Mouse (Mus musculus) B cell, adult 2 months (primary cell): ENCODE data around the gene Tgfbr3.

Source experiments
- DNase-seq, 2 experiments: peaks; one replicate each; pipeline ENCODE4 v3.0.0; 2022

The Tgfbr3 gene

GRCm38 (mm10) chr5:107167373-107167772, 122.1 kb downstream of the Tgfbr3 start:
- no peak for DNase-seq

- DNase-seq = no peak
These were observed 122.6 kb downstream of the Tgfbr3 start for GRCm38 (mm10) chr5:107166659-107167370.

- DNase-seq = no peak
These were observed 123.7 kb downstream of the Tgfbr3 start for GRCm38 (mm10) chr5:107165734-107166133.

- DNase-seq = no peak
These were observed 124.2 kb downstream of the Tgfbr3 start for GRCm38 (mm10) chr5:107165271-107165670.

DNA sequence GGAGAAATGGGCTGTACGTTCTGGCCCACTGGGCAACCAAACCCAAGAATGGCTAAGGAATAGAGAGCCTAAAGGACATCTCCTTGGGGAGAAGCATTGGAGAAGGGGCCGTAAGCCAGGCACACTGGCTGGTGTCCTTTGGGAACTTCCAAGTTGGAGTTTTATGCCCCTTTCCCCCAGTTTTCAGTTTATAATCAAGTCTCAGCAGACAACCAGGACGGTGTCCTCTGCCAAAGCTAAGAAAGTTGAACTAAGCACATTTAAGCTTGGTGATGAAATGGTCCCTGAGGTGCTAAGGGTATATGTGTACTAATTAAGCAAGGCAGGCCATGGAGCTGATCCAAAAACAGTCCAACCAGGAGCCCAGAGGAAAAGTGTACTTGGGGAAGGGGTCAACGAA, 124.6 kb downstream of the Tgfbr3 start:
- no peak for DNase-seq

- DNase-seq = no peak
These were observed 125.3 kb downstream of the Tgfbr3 start for GRCm38 (mm10) chr5:107164146-107164545.

DNA sequence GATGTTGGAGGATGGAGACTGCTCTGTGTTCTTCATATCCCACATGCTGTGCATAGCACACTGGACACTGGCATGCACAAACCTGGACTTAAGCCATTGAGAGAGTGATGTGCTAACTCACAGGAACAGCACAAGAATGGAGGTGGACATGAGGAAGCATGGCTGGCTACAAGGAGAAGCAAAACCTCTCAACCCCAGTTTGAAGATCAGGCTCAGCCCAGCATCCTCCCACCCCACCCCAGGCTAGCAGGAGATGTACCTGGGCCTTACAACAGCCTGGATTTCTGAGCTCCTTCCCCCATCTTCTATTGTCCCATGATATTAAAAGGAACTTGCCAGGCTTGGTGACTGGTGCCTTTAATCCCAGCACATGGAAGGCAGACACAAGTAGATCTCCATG, 126.1 kb downstream of the Tgfbr3 start:
- no peak for DNase-seq

DNA sequence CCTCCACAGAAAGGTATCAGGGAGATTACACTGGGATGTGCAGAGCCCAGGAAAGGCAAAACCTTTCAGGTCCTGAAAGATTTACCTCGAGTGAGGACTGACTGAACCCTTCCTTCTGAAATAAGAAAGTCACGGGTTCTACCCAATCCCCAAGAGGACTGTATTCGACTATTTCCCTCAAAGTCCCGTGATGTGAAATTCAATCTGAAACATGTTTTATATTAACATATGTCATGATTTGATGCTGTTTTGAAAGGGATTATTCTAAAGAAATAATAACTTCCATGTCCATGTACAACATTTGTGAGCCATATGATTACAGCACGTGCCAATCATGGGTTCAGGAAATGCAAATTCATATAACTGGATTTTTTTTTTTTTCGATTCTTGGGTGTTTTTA, 126.6 kb downstream of the Tgfbr3 start:
- DNase-seq = no peak

DNA sequence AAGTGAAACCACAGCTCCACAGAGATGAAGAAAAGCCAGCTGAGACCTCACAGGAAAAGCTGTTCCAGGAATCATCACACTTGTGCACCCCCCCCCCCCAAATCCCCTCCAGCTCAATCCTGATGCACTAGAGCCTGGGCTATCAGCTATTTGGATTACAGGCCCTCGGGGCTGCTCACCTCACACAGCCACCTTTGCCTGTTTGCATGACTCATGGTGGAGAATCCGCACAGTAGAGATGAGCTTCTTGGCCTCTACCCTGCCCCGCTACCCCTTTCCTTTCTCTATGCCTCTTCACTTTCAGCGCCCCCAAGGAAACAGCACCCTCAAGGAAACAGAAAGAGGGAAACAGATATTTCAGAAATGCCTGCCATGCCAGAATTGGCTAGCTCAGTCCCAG, 127.1 kb downstream of the Tgfbr3 start:
- no peak for DNase-seq

- no peak for DNase-seq
These were observed 129.2 kb downstream of the Tgfbr3 start for GRCm38 (mm10) chr5:107159914-107160890.

DNA sequence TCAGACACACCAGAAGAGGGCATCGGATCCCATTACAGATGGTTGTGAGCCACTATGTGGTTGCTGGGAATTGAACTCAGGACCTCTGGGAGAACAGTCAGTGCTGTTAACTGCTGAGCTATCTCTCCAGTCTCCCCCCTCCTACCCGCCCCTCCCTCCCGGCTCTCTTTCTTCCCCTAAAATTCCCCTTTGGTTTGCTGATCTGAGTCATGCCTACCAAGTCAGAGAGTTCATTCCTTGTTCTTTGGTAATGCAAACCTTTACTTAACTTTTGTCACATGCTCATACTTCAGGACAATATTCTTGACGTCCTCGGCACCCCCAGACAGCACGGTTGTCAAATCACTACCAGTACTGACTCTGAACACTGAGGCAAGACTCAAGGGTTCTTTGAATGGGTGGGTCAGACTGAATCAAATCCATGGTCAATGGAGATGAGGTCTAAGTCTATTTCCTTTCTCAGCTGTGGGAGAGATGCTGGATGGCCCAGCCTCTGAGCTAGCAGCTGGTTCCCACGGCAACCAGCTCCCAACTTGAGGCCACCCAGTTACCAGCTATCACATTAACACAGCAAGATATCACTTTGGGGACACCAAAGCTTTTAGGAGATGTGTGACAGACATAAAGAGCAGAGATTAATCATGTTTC, 130.8 kb downstream of the Tgfbr3 start:
- no peak for DNase-seq

GRCm38 (mm10) chr5:107157384-107157783, 132.0 kb downstream of the Tgfbr3 start:
- no peak for DNase-seq

- no peak for DNase-seq
These were observed 133.3 kb downstream of the Tgfbr3 start for GRCm38 (mm10) chr5:107156096-107156495.

DNA sequence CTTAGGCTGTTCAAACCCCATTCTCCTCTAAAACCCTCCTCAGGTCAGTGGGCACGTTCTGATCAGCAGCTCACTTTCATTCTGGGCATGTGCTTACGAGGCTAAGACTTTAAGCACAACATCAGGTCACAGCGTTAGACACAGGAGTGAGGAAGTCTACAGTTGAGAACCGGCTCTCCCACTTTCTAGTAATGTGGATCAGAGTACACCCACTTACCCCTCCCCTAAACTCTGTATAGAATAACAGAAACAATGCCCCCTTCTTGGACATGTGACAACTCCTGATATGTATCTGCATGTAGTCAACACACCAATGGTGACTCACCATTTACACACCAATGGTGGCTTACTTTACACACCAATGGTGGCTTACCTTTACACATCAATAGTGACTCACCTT, 136.4 kb downstream of the Tgfbr3 start:
- DNase-seq = no peak

DNA sequence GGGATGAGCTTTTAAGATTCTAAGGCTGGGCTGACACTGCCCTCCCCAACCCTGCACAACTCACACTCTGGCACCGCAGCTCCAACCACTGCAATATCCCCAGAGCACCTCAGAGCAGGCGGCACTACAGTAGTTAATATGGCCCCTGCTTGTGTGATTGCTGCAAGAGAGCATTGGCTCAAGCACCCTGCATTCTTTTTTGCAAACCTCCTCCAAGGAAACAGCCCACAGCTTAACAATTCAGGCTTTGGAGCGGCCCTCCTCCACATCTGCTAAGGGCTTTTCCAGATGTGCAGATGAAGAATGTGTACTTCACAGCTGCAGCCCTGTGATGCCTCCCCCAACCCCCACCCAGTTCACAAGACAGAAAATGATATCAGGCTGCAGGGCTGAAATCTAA, 138.1 kb downstream of the Tgfbr3 start:
- no peak for DNase-seq

DNA sequence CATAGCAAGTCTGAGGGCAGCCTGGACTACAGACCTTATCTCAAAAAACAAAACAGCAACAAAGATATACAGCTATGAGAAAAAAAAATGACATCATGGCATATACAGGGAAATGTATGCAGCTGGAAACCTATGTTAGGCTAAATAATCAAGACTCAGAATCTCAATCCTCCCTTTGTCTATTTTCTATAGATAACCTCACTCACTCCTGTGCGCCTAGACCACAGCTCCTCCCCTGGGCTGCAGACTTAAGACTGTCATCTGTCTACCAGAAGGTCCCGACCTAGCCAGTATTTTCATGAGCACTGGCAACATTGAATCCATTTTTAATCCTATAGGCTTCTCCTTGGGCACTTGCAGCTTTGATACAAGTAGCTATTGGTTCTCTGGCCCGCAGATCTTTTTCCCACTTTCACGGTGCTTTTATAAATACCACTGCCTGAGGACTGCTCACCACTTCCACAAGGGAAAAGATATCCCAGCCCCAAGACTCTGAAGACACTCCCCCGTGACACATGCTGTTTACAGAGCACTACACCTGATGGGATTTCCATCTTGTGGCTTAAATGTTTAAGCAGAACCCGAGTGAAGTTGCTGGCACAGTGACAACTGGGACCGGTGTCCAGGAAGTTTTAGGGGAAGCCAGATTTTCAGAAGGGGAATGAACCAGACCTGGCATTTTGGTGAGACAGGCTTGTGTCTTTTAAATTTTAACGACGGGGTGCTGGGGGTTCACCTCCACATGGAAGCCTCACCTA, 138.7 kb downstream of the Tgfbr3 start:
- DNase-seq = no peak

- DNase-seq = no peak
These were observed 141.3 kb downstream of the Tgfbr3 start for GRCm38 (mm10) chr5:107147951-107148766.

DNA sequence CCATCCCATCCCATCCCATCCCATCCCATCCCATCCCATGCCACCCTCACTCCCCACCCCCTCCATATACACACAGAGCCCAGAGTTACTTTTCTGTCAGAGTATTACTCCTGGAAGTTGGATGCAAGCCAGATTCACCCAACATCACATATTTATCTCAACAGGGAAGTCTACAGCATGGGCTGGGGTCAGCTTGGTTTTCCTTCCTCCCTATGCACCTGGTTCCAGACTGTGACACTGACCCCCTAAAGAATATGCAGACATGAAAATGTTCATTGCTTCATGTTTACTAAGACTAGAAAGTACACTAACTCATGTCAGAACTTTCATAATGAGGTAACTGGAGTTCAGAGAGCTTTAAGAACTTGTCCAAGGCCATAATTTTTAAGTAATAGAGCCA, 142.0 kb downstream of the Tgfbr3 start:
- DNase-seq = no peak

DNA sequence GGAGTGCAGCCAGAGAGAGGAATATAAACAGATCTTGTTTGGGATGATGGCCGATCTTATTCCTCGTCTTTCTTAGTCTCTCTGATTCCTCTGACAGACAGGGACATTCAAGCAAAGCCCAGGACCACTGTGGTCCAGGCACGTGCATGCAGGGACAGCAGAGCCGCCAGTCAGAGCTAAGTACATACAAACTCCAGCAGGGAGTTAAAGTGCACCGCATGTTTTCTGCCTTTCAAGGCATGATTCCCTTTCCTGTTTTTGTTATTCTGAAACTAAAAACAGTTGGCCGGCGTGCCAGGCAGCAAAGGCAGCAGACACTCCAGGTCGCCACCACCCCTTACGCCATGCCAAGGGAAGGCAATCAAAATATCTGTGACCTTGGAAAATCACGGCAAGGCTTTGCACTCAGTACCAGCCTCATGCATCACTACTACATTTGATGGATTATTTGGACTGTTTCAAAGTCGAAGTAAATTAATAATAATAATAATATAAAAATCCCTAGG, 143.3 kb downstream of the Tgfbr3 start:
- no peak for DNase-seq

- no peak for DNase-seq
These were observed 144.3 kb downstream of the Tgfbr3 start for GRCm38 (mm10) chr5:107145125-107145524.

GRCm38 (mm10) chr5:107144263-107144843, 145.1 kb downstream of the Tgfbr3 start:
- DNase-seq = no peak
